Mouse (Mus musculus) heart, embryonic 14.5 days (tissue): ENCODE measurements at regions not wholly inside any gene's neighbourhood (a gene's known extent, or its start where the extent isn't known, plus 50 kb on each side); places are given as distances from the start of the nearest gene placed in this dataset.

Experiments
- ATAC-seq: fragments of 200-750 bp; cut with Nextera tagmentation; 2 replicates; pipeline ENCODE4 v1.8.0; 2017; ENCODE audit warnings: low read depth, moderate TSS enrichment; ENCODE audit not compliant: insufficient number of reproducible peaks, insufficient read depth, low FRiP score
- H3K27ac ChIP-seq, 2 experiments: fragments of 200-500 bp in 1 of 2; fragments of 300-500 bp in 1 of 2; sonication (generic) in 1 of 2; replicated peaks in 1 of 2; 2 replicates each; pipeline ENCODE4 v1.5.1; 2012 to 2014; ENCODE audit warnings: low read depth in 2 of 2, low read length in 2 of 2, control low read depth in 1 of 2, mild to moderate bottlenecking in 1 of 2, mixed read lengths in 1 of 2; ENCODE audit not compliant: control insufficient read depth in 1 of 2, insufficient read depth in 1 of 2
- H3K27me3 ChIP-seq: fragments of 300-500 bp; sonication (generic); 2 replicates; pipeline ENCODE4 v1.6.1; 2014; ENCODE audit warnings: mild to moderate bottlenecking, low read length, control low read depth; ENCODE audit not compliant: control insufficient read depth, insufficient read depth
- H3K36me3 ChIP-seq: fragments of 300-500 bp; sonication (generic); 2 replicates; pipeline ENCODE4 v1.6.1; 2014; ENCODE audit warnings: mild to moderate bottlenecking, control low read depth, low read length, mixed read lengths; ENCODE audit not compliant: control insufficient read depth, insufficient read depth
- H3K4me1 ChIP-seq, 2 experiments: fragments of 200-500 bp in 1 of 2; fragments of 300-500 bp in 1 of 2; sonication (generic) in 1 of 2; 2 replicates each; pipeline ENCODE4 v1.6.1; 2012 to 2014; ENCODE audit warnings: low read length in 2 of 2, control low read depth in 1 of 2, mixed read lengths in 1 of 2; ENCODE audit not compliant: control insufficient read depth in 2 of 2, insufficient read depth in 2 of 2
- H3K4me2 ChIP-seq: fragments of 300-500 bp; sonication (generic); 2 replicates; pipeline ENCODE4 v1.6.1; 2014; ENCODE audit warnings: mild to moderate bottlenecking, low read length
- H3K4me3 ChIP-seq, 2 experiments: fragments of 200-500 bp in 1 of 2; fragments of 300-500 bp in 1 of 2; sonication (generic) in 1 of 2; 2 replicates each; pipeline ENCODE4 v1.5.1; 2012 to 2014; ENCODE audit warnings: low read length in 2 of 2, mild to moderate bottlenecking in 2 of 2, control low read depth in 1 of 2, low read depth in 1 of 2, moderate library complexity in 1 of 2; ENCODE audit not compliant: control insufficient read depth in 1 of 2, insufficient read depth in 1 of 2
- H3K9ac ChIP-seq: fragments of 300-500 bp; sonication (generic); 2 replicates; pipeline ENCODE4 v1.6.1; 2014; ENCODE audit warnings: mild to moderate bottlenecking, low read length
- H3K9me3 ChIP-seq: fragments of 300-500 bp; sonication (generic); 2 replicates; pipeline ENCODE4 v1.6.1; 2016; ENCODE audit warnings: low read length, control low read depth; ENCODE audit not compliant: control insufficient read depth
- WGBS: fragments of 180-500 bp; shearing (Covaris S2); extraction: QIAGEN DNeasy Blood & Tissue Kit; methylation state at CpG from one replicate; pipeline ENCODE4 v1.1.7; 2014; 5-methylcytosine and 5-hydroxymethylcytosine counted together

DNA sequence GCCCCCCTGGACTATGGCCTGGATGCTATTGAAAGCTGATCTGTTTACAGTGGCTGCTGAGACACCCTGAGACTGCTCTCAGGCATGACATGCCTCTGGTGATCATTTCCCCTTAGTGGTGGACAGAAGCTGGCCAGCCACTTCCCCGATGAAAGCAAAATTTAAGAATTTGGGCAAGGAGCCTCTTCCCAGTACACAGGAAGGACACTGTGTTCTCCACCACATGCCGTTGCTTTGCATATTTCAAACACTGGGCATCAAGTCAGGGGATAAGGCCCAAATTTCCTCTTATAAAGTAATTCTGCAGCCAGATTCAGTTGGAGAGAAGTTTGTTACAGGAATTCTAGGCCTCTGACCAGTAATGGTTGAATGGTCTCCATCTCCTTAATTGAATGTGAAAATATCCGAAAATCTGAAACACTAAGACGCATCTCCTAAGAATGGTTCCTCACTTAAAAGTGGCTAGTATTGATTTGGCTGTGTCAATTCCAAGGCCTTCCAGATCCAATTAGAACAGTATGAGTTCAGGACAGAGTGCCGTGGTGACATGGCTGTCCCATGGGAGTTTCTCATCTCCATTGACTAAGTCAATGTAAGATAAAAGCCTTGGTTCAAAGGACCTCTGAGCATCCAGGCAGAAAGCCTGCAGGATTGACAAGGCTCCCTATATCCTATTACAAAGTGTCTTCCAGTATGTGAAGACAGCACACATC is 638.5 kb upstream of the Arid1b start:
- no peaks in the 10 kb centered on the region for H3K9me3 ChIP-seq
- no peaks in the 10 kb centered on the region for H3K27me3 ChIP-seq
- no peak for ATAC-seq
- no peaks in the 10 kb centered on the region for H3K4me1 ChIP-seq
- H3K36me3 ChIP-seq: no peaks in the 10 kb centered on the region
- H3K27ac ChIP-seq: no peak overlapping the region
- H3K4me3 ChIP-seq: no peak overlapping the region
- WGBS: 79% methylated on average over 5 of the region's 5 CpGs
- H3K4me2 ChIP-seq: no peak overlapping the region
- H3K9ac ChIP-seq: no peak overlapping the region

DNA sequence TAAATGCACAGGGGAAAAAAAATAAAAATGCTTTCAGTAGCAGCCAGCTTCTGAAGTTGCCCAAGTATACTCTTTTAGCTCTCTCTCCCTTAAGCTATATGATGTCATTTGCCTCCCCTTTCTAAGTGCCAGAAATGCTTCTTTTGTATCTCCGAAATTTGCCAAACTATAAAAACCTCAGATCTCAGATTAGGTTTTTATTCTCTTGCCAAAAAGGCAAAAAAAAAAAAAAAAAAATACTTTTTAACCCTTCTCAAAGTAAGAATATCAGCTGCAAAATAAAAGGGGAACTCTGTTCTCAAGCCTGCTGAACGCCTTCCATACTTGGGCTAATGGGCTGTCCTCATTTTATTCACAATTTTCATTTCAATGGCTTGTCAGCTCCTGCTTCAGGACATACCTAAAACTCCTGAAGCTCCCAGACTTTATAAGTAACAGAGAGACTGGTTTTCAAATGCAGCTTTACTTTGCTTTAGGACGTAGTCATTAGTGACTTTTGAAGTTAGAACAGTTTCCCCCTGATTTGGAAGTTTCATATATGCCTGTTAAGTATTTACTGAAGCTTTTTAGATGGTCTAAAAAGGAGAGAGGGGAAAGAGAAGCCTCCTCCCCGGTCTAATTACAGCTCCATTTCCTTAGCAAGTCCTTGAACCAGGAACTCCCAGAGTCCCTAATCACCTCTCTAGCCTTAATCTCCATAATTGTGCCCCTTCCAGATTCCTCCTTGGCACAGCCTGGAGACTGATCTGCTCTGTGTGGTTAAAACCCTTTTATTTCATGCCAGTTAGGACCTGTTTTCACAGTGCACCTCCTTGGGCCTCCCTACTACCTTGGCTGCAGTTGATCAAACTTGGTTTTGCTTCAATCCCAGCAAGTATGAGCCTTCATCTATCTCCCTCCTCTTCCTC is 633.5 kb upstream of the Arid1b start:
- WGBS: 61% methylated on average over 4 of the region's 4 CpGs
- Histone ChIP-seq H3K4me3 (no peak overlapping the region), H3K4me2 (no peak overlapping the region), H3K27me3 (no peaks in the 10 kb centered on the region), H3K27ac (no peak overlapping the region), H3K9ac (no peak overlapping the region), H3K4me1 (no peaks in the 10 kb centered on the region), H3K36me3 (no peaks in the 10 kb centered on the region), H3K9me3 (no peaks in the 10 kb centered on the region)
- no peak for ATAC-seq

DNA sequence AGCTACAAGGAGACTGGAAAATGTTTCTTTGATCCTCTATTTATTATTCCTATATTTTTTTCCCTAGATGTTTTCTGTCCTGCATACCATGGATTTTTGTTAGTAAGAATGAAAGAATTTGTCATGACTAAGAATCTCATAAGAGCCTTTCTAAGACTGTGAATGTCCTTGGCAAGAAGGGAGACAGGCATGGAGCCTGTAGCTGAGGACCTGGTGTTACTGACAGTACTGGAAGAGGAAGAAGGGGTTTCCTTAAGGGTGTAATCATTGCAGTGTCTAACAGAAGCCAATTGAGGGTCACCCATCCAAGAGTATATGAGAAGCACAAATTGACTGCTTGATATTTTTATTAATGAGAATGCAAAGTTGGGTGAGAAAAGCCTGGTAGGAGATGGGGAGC is 628.3 kb upstream of the Arid1b start:
- no peaks in the 10 kb centered on the region for H3K27me3 ChIP-seq
- no peaks in the 10 kb centered on the region for H3K4me1 ChIP-seq
- H3K4me2 ChIP-seq: no peak overlapping the region
- H3K9ac ChIP-seq: no peak overlapping the region
- no peak for ATAC-seq
- H3K4me3 ChIP-seq: no peak overlapping the region
- H3K36me3 ChIP-seq: no peaks in the 10 kb centered on the region
- H3K9me3 ChIP-seq: no peaks in the 10 kb centered on the region
- H3K27ac ChIP-seq: no peak overlapping the region

DNA sequence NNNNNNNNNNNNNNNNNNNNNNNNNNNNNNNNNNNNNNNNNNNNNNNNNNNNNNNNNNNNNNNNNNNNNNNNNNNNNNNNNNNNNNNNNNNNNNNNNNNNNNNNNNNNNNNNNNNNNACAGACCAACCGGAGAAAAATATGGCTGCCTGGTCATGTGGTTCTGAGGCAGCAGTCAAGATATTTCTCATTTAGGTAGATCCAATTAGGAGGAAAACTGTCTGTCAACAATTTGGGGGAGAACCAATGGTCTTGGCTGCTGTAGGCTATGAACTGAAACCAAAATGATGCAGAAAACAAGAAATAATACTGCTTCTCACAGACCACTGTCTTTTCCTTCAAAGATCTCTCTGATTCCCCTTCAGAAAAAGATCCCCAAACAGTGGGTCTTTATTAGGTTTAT is 613.7 kb upstream of the Arid1b start:
- Histone ChIP-seq H3K4me2 (no peak overlapping the region), H3K9me3 (no peaks in the 10 kb centered on the region), H3K4me3 (no peak overlapping the region), H3K27me3 (no peaks in the 10 kb centered on the region), H3K27ac (no peak overlapping the region), H3K9ac (no peak overlapping the region), H3K4me1 (no peaks in the 10 kb centered on the region), H3K36me3 (no peaks in the 10 kb centered on the region)
- no peak for ATAC-seq
- WGBS: 87% methylated on average over 1 of the region's 1 CpGs

DNA sequence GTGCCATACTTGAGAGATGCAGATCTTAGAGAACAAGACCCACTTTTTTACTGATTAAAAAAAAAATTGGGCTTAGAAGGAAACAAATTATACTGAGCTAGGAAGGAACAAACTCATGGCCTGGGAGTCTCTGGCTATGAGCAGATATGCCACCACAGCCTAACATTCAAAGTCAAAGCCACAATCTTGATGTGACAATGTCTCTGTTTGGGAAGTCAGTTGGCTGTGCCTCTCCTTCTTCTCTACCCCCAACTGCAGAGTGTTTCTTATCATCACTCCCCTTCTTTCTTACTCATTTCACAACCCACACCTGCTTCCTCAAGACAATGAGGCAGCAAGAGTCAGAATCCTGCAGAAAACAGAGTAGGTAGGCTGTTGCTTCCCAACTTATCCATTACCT is 613.3 kb upstream of the Arid1b start:
- ATAC-seq: no peak
- Histone ChIP-seq H3K36me3 (no peaks in the 10 kb centered on the region), H3K9ac (no peak overlapping the region), H3K27me3 (no peaks in the 10 kb centered on the region), H3K4me3 (no peak overlapping the region), H3K9me3 (no peaks in the 10 kb centered on the region), H3K4me1 (no peaks in the 10 kb centered on the region), H3K4me2 (no peak overlapping the region), H3K27ac (no peak overlapping the region)

DNA sequence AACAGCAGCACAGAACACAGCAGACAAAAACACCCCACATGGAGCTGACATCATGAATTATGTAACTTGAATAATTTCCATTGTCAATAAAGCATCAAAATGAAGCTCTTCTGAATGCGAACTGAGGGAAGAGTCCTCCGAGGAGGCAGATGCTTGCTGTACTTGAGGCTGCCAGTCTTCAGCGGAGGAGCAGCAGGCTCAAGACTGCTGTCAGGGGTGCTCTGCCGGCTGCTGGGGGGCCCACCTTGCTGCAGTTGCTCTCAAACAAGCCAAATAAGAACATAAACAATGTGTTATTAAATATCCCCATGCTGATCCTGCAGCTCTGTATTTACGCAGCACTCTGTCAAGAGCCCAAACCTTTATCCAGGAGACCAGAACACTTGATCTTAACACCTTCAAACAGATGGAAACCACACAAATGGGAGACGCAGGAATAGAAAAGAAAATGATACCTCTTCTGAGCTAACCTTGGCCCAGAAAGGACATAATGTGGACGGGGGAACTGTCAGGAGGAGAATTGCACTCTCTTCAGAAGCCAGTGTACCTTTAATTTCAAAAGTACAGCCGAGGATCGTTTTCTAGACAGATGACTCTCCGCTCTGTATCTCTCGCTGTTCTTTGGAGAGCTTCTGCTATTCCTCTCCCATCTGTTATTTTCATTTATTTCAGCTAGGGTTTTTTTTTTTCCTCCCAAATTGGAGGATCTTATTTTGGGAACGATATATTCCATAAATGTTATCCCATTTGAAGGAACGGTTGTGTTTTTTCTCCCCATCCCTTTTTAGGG is 612.0 kb upstream of the Arid1b start:
- Histone ChIP-seq H3K9me3 (no peaks in the 10 kb centered on the region), H3K4me3 (no peak overlapping the region), H3K4me1 (no peaks in the 10 kb centered on the region), H3K27me3 (no peaks in the 10 kb centered on the region), H3K9ac (no peak overlapping the region), H3K27ac (no peak overlapping the region), H3K4me2 (no peak overlapping the region), H3K36me3 (no peaks in the 10 kb centered on the region)
- 82% methylated on average over 13 of the region's 13 CpGs for WGBS
- ATAC-seq: no peak

DNA sequence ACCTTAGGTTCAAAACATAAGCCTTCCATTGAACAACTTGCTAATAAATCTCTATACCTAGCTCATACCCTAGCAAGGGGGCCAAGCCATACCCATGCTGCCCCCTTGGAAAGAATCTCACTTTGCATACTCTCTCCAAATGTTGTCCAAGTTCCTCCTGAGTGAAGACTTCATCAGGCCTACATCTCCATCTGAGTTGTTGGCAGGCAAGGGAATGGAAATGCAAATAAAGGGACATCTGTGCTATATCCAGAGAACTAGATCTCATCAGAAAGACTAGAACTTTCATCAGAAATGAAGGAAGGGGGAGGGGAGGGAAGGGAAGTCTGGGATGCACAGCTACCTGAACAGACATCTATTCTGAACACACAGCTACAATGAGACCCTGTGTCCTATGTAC is 611.4 kb upstream of the Arid1b start:
- Histone ChIP-seq H3K9me3 (no peaks in the 10 kb centered on the region), H3K4me2 (no peak overlapping the region), H3K4me1 (no peaks in the 10 kb centered on the region), H3K9ac (no peak overlapping the region), H3K27me3 (no peaks in the 10 kb centered on the region), H3K27ac (no peak overlapping the region), H3K36me3 (no peaks in the 10 kb centered on the region), H3K4me3 (no peak overlapping the region)
- no peak for ATAC-seq
